Mouse (Mus musculus) lung, embryonic 16.5 days (tissue): ENCODE measurements around the gene Wbp1l. TPM values are rescaled to one million over a fixed set of nuclear protein-coding genes. Genes with fewer than 3 reads are reported as not detected.

Experiments
- ATAC-seq: fragments of 200-750 bp; cut with Nextera tagmentation; 2 replicates; pipeline ENCODE4 v1.8.0; 2017; ENCODE audit warnings: low read depth, mild to moderate bottlenecking, moderate library complexity
- H3K27ac ChIP-seq: fragments of 300-500 bp; sonication (generic); 2 replicates; pipeline ENCODE4 v1.5.1; 2014; ENCODE audit warnings: mild to moderate bottlenecking, control low read depth, low read length
- H3K27me3 ChIP-seq: fragments of 300-500 bp; sonication (generic); 2 replicates; pipeline ENCODE4 v1.6.1; 2014; ENCODE audit warnings: low read depth, low read length, mixed read lengths; ENCODE audit not compliant: control insufficient read depth, insufficient read depth
- H3K36me3 ChIP-seq: fragments of 300-500 bp; sonication (generic); 2 replicates; pipeline ENCODE4 v1.6.1; 2014; ENCODE audit warnings: low read length; ENCODE audit not compliant: control insufficient read depth, insufficient read depth
- H3K4me1 ChIP-seq: fragments of 300-500 bp; sonication (generic); replicated peaks from 2 replicates; pipeline ENCODE4 v1.6.1; 2014; ENCODE audit warnings: low read length, mixed read lengths; ENCODE audit not compliant: control insufficient read depth, insufficient read depth
- H3K4me2 ChIP-seq: fragments of 300-500 bp; sonication (generic); 2 replicates; pipeline ENCODE4 v1.6.1; 2014; ENCODE audit warnings: low read depth, low read length, control low read depth
- H3K4me3 ChIP-seq: fragments of 300-500 bp; sonication (generic); 2 replicates; pipeline ENCODE4 v1.5.1; 2014; ENCODE audit warnings: mild to moderate bottlenecking, low read length, control low read depth
- H3K9ac ChIP-seq: fragments of 300-500 bp; sonication (generic); 2 replicates; pipeline ENCODE4 v1.6.1; 2014; ENCODE audit warnings: low read length, control low read depth
- H3K9me3 ChIP-seq: fragments of 300-500 bp; sonication (generic); 2 replicates; pipeline ENCODE4 v1.6.1; 2016; ENCODE audit warnings: low read length; ENCODE audit not compliant: control insufficient read depth
- WGBS: fragments of 180-500 bp; shearing (Covaris S2); extraction: QIAGEN DNeasy Blood & Tissue Kit; methylation state at CpG from one replicate; pipeline ENCODE4 v1.1.7; 2014; 5-methylcytosine and 5-hydroxymethylcytosine counted together
- polyA plus RNA-seq: library from polyadenylated mRNA; unstranded; fragments of >200 nt; fragmentation: Nextera tagmentation; extraction: Ambion mirVana; gene quantifications from 2 replicates; pipeline ENCODE4 v1.2.1, GENCODE M21; 2015

The Wbp1l gene
- polyA plus RNA-seq, 1 experiment from 2014 or later: 43.9 TPM

GRCm38 (mm10) chr19:46591575-46591974 lies 7.3 kb upstream of the Wbp1l start:
- Histone ChIP-seq H3K9me3 (no peaks in the 10 kb centered on the region), H3K4me3 (no peak overlapping the region), H3K27me3 (no peaks in the 10 kb centered on the region), H3K36me3 (peaks cover 19% of the 10 kb centered on the region), H3K9ac (no peak overlapping the region), H3K27ac (no peak overlapping the region), H3K4me1 (no peaks in the 10 kb centered on the region), H3K4me2 (no peak overlapping the region)
- 79% methylated on average over 6 of the region's 6 CpGs for WGBS
- no peak for ATAC-seq

- Histone ChIP-seq H3K27me3 (no peaks in the 10 kb centered on the region), H3K4me2 (no peak overlapping the region), H3K9me3 (no peaks in the 10 kb centered on the region), H3K9ac (no peak overlapping the region), H3K27ac (no peak overlapping the region), H3K36me3 (peaks cover 19% of the 10 kb centered on the region), H3K4me3 (no peak overlapping the region), H3K4me1 (no peaks in the 10 kb centered on the region)
- ATAC-seq: no peak
- WGBS: 91% methylated on average over 9 of the region's 9 CpGs
Measured at GRCm38 (mm10) chr19:46592751-46593439, 6.0 kb upstream of the Wbp1l start.

- Histone ChIP-seq H3K27me3 (no peaks in the 10 kb centered on the region), H3K27ac (no peak overlapping the region), H3K4me1 (peaks cover 9% of the 10 kb centered on the region), H3K9ac (no peak overlapping the region), H3K36me3 (peaks cover 10% of the 10 kb centered on the region), H3K4me2 (peak overlapping the region; percentile 39; the same call in 1 of the 2 replicates), H3K4me3 (peak overlapping the region; percentile 16; the same call in 1 of the 2 replicates), H3K9me3 (no peaks in the 10 kb centered on the region)
- WGBS: 78% methylated on average over 4 of the region's 4 CpGs
- ATAC-seq: no peak
Measured at GRCm38 (mm10) chr19:46598187-46598586, 697 bp upstream of the Wbp1l start.

- Histone ChIP-seq H3K4me2 (peak overlapping the region; percentile 77), H3K27ac (peak overlapping the region; percentile 75), H3K9me3 (no peaks in the 10 kb centered on the region), H3K36me3 (peaks cover 8% of the 10 kb centered on the region), H3K4me3 (peak overlapping the region; percentile 98), H3K27me3 (no peaks in the 10 kb centered on the region), H3K9ac (peak overlapping the region; percentile 90), H3K4me1 (peaks cover 9% of the 10 kb centered on the region)
- 11% methylated on average over 22 of the region's 22 CpGs for WGBS
- peak; percentile 15; the same call in 1 of the 2 replicates for ATAC-seq
Measured at GRCm38 (mm10) chr19:46599375-46600256, 732 bp downstream of the Wbp1l start.

- no peak overlapping the region for H3K27ac ChIP-seq
Measured at GRCm38 (mm10) chr19:46600371-46600770, 1.5 kb downstream of the Wbp1l start.

GRCm38 (mm10) chr19:46601491-46601890 lies 2.6 kb downstream of the Wbp1l start:
- Histone ChIP-seq H3K9ac (no peak overlapping the region), H3K4me3 (no peak overlapping the region), H3K4me2 (no peak overlapping the region), H3K36me3 (no peaks in the 10 kb centered on the region), H3K27me3 (no peaks in the 10 kb centered on the region), H3K27ac (no peak overlapping the region), H3K9me3 (no peaks in the 10 kb centered on the region), H3K4me1 (peaks cover 9% of the 10 kb centered on the region)
- ATAC-seq: no peak
- 71% methylated on average over 14 of the region's 14 CpGs for WGBS

More at GRCm38 (mm10) chr19:46600371-46600770, 1.5 kb downstream of the Wbp1l start:
- H3K9me3 ChIP-seq: no peaks in the 10 kb centered on the region
- 60% methylated on average over 4 of the region's 4 CpGs for WGBS
- peak overlapping the region; percentile 98 for H3K4me3 ChIP-seq
- H3K27me3 ChIP-seq: no peaks in the 10 kb centered on the region
- H3K9ac ChIP-seq: no peak overlapping the region
- H3K4me2 ChIP-seq: peak overlapping the region; percentile 77
- ATAC-seq: no peak
- H3K4me1 ChIP-seq: peaks cover 9% of the 10 kb centered on the region
- 0 out of 2 replicates have a peak, but pooled peaks cover 5% of the 10 kb centered on the region for H3K36me3 ChIP-seq

GRCm38 (mm10) chr19:46602406-46602805 lies 3.5 kb downstream of the Wbp1l start:
- no peak for ATAC-seq
- WGBS: 82% methylated on average over 4 of the region's 4 CpGs
- no peaks in the 10 kb centered on the region for H3K36me3 ChIP-seq
- H3K4me1 ChIP-seq: peaks cover 9% of the 10 kb centered on the region
- no peak overlapping the region for H3K4me3 ChIP-seq
- no peak overlapping the region for H3K9ac ChIP-seq
- no peak overlapping the region for H3K4me2 ChIP-seq
- H3K27me3 ChIP-seq: no peaks in the 10 kb centered on the region
- no peak overlapping the region for H3K27ac ChIP-seq
- H3K9me3 ChIP-seq: no peaks in the 10 kb centered on the region

GRCm38 (mm10) chr19:46606718-46607117 lies 7.8 kb downstream of the Wbp1l start:
- Histone ChIP-seq H3K4me3 (no peak overlapping the region), H3K9ac (no peak overlapping the region), H3K36me3 (peaks cover 5% of the 10 kb centered on the region; the same call in 1 of the 2 replicates), H3K27me3 (no peaks in the 10 kb centered on the region), H3K4me2 (no peak overlapping the region), H3K4me1 (no peaks in the 10 kb centered on the region), H3K27ac (no peak overlapping the region), H3K9me3 (no peaks in the 10 kb centered on the region)
- ATAC-seq: no peak
- WGBS: 89% methylated on average over 13 of the region's 13 CpGs

GRCm38 (mm10) chr19:46607424-46607823 lies 8.5 kb downstream of the Wbp1l start:
- peaks cover 5% of the 10 kb centered on the region; the same call in 1 of the 2 replicates for H3K36me3 ChIP-seq

More at GRCm38 (mm10) chr19:46607424-46607823, 8.5 kb downstream of the Wbp1l start:
- Histone ChIP-seq H3K4me1 (no peaks in the 10 kb centered on the region; the same call in 1 of the 2 replicates), H3K27me3 (no peaks in the 10 kb centered on the region), H3K27ac (no peak overlapping the region), H3K4me3 (no peak overlapping the region), H3K4me2 (no peak overlapping the region), H3K9ac (no peak overlapping the region), H3K9me3 (no peaks in the 10 kb centered on the region)
- WGBS: 50% methylated on average over 7 of the region's 7 CpGs
- no peak; the same call in 1 of the 2 replicates for ATAC-seq
